Mouse (Mus musculus) WW6 (cell line): ENCODE data around the gene Tbcd.

Source experiments
- DNase-seq: peaks from one replicate; pipeline ENCODE4 v3.0.0-alpha.2; 2013; ENCODE audit warnings: low read depth, low spot score

The Tbcd gene

GRCm38 (mm10) chr11:121451753-121452635, at the start of gene Tbcd:
Gene Tbcd, plus strand, starts transcription at chr11:121451949.
- DNase-seq = peak; percentile 99

DNA sequence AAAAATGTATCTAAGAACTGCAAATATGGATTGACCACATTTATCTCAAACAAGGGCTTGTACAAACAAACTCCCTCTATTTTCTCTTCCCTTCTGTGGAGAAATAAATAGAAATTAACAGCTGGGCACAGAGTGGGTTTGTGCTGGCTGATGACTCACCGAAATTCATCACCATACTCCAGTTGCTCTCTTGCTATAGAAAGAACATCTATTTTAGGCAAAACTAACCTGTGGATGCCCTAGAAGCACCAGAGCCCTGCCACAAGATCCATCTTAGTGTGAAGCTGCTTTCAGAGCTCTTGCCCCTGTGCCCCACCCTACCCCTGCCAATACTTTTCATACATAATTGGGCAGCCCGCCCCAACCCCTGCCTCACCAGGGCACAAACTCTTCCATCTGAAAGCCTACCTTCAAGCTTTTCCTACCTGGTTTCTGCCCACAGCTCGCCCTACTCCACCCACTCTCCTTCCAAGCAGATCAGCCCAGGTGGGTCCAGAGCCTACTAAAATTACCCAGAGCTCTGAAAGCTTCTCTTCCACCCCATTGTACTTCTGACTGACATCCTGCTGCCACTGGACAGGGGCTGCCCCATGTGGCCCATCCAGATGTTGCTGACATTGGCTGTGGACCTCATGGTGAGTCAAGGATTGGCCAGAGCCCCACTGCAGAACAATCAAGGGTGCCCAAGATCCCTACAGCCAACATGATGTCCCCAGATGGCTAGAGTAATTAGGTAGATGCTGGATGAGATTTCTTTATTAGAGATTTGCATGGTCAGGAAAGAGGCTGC, 44.2 kb upstream of the Tbcd start:
- no peak for DNase-seq

DNA sequence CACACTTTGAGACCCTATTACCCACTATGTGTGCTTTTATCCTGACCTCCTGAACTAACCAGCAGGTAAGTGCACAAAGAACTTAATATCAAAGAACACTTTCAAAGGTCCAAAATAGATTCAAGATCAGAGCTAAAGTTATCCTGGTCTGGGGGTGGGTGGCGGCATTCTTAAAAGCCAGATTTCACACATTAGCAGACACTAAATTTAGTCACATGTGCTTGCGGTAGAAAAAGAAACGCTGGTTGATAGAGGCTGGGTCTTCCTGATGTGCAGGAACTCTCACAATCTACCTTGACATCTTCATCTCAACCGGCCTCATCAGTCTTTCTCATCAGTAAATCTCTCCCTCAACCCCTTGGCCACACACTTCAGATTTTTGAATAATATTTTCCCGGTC, 37.0 kb upstream of the Tbcd start:
- DNase-seq = no peak

GRCm38 (mm10) chr11:121415351-121415750, 36.4 kb upstream of the Tbcd start:
- no peak for DNase-seq

- DNase-seq = no peak
Measured at GRCm38 (mm10) chr11:121417971-121418370, 33.8 kb upstream of the Tbcd start.

GRCm38 (mm10) chr11:121418932-121419331, 32.8 kb upstream of the Tbcd start:
- no peak for DNase-seq

GRCm38 (mm10) chr11:121420379-121420778, 31.4 kb upstream of the Tbcd start:
- no peak for DNase-seq

GRCm38 (mm10) chr11:121420830-121421552, 30.8 kb upstream of the Tbcd start, which contains the start of gene Fn3krp:
Gene Fn3krp, plus strand, starts transcription at chr11:121421401.
- DNase-seq = peak; percentile 99

DNA sequence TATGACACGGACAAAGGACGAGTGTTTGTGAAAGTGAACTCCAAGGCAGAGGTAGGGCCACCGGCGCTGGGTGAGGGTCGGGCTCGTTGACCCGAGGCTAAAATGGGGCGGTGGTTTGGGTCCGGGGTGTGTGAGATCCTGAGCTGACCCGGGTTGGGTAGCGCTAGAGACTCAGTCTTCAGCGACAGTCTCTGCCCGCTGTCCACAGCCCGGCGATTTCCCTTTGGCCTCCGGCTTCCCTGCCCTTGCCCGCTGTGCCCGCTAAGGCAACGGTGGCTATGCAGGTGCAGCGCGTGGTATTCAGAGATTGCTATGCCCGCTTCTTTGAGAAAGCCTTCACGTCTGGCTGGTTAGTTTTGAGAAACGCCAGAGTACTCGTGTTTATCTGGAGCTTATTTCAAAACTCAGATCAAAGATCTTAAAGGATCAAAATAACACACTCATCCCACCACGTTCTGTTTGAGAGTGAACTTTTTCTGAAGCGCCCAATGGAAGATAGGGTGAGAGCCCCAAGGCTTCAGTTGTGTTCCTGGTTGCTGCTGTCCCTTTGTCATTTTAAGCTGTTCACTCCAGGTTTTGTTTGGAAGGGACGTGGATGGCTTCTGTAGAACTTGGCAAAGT, 30.1 kb upstream of the Tbcd start:
- no peak for DNase-seq

DNA sequence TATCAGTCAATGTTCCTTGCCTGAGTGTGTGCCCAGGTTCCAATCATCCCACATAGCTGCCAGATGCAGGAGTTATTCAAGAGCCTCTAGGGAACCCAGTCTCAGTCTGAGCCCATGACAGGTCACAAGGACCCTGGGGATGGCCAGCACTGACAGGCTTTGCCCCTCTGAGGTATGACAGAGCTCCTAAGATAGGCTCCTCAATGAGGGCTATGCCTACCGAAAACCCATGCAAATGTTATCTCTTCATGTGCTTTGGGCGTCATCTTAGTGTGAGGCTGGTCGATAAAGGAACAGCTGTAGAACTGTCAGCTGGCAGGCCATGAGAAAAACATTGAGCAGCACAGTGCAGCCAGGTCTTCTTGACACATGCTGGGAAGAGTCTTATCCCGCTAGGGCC, 18.4 kb upstream of the Tbcd start:
- DNase-seq = no peak

GRCm38 (mm10) chr11:121434156-121435155, 17.3 kb upstream of the Tbcd start, which contains the start of gene Fn3k:
Gene Fn3k, plus strand, starts transcription at chr11:121434913.
- DNase-seq = no peak

GRCm38 (mm10) chr11:121437236-121437635, 14.5 kb upstream of the Tbcd start:
- no peak for DNase-seq

GRCm38 (mm10) chr11:121439686-121440292, 12.0 kb upstream of the Tbcd start:
- no peak for DNase-seq

- DNase-seq = no peak
Measured at GRCm38 (mm10) chr11:121441653-121442052, 10.1 kb upstream of the Tbcd start.

DNA sequence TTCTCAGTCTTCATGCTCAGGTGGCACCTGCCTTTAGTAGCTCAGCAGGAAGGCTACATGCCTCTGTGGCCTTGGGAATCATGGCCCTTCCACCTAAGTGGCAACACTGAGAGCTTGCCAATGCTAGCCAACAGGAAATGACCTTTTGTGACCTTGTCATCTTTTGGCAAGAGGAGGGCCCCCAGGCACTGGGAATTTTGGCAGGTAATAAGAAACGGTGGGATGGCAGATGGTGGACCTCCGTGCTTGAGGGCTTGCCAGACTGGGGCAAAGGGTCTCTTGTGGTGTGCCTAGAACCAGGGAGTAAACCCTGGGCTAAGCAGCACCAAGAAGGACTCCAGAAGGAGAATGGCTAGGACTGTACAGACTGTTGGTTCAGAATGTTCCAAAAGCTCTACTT, 9.7 kb upstream of the Tbcd start:
- no peak for DNase-seq

DNA sequence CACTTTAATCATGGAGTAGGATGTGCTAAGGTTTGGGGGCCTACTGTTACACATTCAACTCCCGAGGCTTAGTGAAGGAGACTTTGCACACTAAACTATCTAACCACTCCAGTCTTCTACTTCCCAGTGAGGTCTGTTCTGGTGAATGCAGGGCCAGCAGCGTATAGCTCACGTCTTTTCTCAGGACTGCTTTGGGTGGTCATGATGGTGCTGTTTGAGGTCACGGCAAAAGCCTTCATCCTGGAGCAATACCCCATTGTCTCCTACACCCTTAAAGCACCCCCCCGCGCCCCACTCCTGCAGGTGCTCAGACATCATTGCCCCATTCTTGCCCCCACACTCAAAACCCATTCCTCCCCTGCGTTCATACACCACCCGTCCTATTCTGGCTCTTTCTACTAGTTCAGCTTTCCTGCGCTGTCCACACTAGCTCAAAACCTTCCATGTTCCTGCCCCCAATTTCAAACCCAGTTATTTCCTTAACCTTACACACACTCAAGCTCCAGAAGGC, 478 bp upstream of the Tbcd start:
- DNase-seq = no peak

DNA sequence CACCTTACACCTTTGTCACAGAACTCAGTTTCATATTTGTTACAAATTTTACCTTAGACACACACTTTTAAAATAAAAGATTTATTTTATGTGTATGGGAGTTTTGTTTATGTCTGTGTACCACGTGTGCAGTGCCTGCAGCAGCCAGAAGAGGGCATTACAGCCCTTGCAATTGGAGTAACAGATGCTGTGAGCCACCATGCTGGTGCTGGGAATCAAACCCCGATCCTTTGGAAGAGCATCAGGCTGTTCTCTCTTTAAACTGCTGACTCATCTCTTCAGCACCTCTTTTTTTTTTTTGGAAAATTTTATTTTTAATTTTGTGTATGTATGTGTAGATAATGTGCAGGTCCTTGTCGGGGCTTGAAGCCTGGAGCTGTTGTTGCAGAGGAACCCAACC, 6.1 kb downstream of the Tbcd start:
- no peak for DNase-seq

DNA sequence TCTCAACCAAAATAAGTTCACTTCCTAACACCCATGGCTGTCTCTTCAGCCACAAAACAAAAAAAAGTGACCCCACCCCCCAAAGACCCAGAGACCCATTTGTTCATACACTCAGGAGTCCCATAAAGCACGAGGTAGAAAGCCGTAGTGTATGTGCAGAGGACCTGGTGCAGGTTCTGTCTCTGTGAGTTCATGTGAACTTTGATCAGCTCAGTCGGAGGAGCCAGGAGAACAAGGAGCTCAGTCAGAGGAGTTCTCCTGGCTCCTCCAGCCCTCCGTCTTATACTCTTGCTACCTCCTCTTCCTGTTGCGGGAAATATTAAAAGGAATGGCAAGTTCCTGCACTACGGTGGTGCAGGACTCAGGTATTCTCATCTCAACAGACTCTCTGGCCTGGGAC, 15.7 kb downstream of the Tbcd start:
- DNase-seq = no peak

- no peak for DNase-seq
Measured at GRCm38 (mm10) chr11:121474831-121475230, 23.1 kb downstream of the Tbcd start.
